Mouse (Mus musculus) heart, postnatal 0 days (tissue): ENCODE data around the gene Gm14597. TPM values are rescaled to one million over a fixed set of nuclear protein-coding genes. Genes with fewer than 3 reads are reported as not detected.

Experiments used
- ATAC-seq: fragments of 200-750 bp; cut with Nextera tagmentation; 2 replicates; pipeline ENCODE4 v1.8.0; 2017; ENCODE audit warnings: low read depth, moderate number of reproducible peaks, moderate library complexity; ENCODE audit not compliant: insufficient read depth
- DNase-seq: peaks from one replicate; pipeline ENCODE4 v3.0.0-alpha.2; 2016; ENCODE audit warnings: low spot score
- H3K27ac ChIP-seq: fragments of 300-500 bp; sonication (generic); 2 replicates; pipeline ENCODE4 v1.5.1; 2014; ENCODE audit warnings: low read depth, mild to moderate bottlenecking
- H3K27me3 ChIP-seq: fragments of 300-500 bp; sonication (generic); 2 replicates; pipeline ENCODE4 v1.6.1; 2014; ENCODE audit warnings: low read length, mixed read lengths; ENCODE audit not compliant: control insufficient read depth, insufficient read depth
- H3K36me3 ChIP-seq: fragments of 300-500 bp; sonication (generic); replicated peaks from 2 replicates; pipeline ENCODE4 v1.6.1; 2014; ENCODE audit warnings: low read length, mixed read lengths; ENCODE audit not compliant: control insufficient read depth, insufficient read depth
- H3K4me1 ChIP-seq: fragments of 300-500 bp; sonication (generic); 2 replicates; pipeline ENCODE4 v1.6.1; 2014; ENCODE audit warnings: antibody characterized with exemption; ENCODE audit not compliant: control insufficient read depth, insufficient read depth
- H3K4me2 ChIP-seq: fragments of 300-500 bp; sonication (generic); 2 replicates; pipeline ENCODE4 v1.6.1; 2014; ENCODE audit warnings: low read depth, mild to moderate bottlenecking, low read length, moderate library complexity
- H3K4me3 ChIP-seq: fragments of 300-500 bp; sonication (generic); 2 replicates; pipeline ENCODE4 v1.5.1; 2014; ENCODE audit warnings: low read depth, low read length
- H3K9ac ChIP-seq: fragments of 300-500 bp; sonication (generic); replicated peaks from 2 replicates; pipeline ENCODE4 v1.6.1; 2014; ENCODE audit warnings: low read depth, low read length, mixed read lengths
- H3K9me3 ChIP-seq: fragments of 300-500 bp; sonication (generic); replicated peaks from 2 replicates; pipeline ENCODE4 v1.6.1; 2016; ENCODE audit warnings: low read length; ENCODE audit not compliant: control insufficient read depth
- CTCF ChIP-seq: IDR thresholded peaks from 2 replicates; pipeline ENCODE4 v1.5.1; 2016; ENCODE audit warnings: antibody characterized with exemption, control low read depth, low read depth
- EP300 ChIP-seq: IDR thresholded peaks from 2 replicates; pipeline ENCODE4 v1.6.1; 2016; ENCODE audit warnings: antibody characterized with exemption, low read depth
- WGBS: fragments of 180-500 bp; shearing (Covaris S2); extraction: QIAGEN DNeasy Blood & Tissue Kit; methylation state at CpG from one replicate; pipeline ENCODE4 v1.1.7; 2014; 5-methylcytosine and 5-hydroxymethylcytosine counted together
- polyA plus RNA-seq: library from polyadenylated mRNA; unstranded; fragments of >200 nt; fragmentation: Nextera tagmentation; extraction: Ambion mirVana; gene quantifications from 2 replicates; pipeline ENCODE4 v1.2.1, GENCODE M21; 2015
- total RNA-seq: library from RNA; depleted of rRNA; stranded (reverse); fragments of >200 nt; gene quantifications from 2 replicates; pipeline ENCODE4 v1.2.3, GENCODE M21; 2014; ENCODE audit warnings: low replicate concordance; rRNA removed

Gene Gm14597
- total and polyA plus RNA-seq, 2 experiments from 2014 or later: not detected

DNA sequence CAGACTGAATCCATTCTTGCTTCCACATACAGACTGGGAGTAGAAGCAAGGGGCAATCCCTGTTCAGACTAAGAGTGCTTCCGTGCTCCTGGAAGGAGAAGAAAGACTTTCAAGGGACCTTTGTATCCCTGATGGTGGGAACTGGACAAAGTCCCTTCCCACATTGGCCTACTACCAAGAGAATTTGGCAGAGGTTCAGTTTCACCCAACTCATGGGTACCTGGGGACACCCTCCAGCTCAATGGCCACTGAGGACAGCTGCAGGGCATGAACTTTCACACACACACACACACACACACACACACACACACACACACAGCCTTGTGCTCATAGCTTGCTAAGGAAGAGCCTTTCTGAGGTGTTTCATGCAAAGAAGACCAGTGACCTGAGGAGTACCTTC is 29.5 kb downstream of the Gm14597 start:
- H3K36me3 ChIP-seq: no peaks in the 10 kb centered on the region
- H3K4me2 ChIP-seq: no peak overlapping the region
- TF ChIP-seq CTCF: no peak
- no peak for TF ChIP-seq EP300
- no peak overlapping the region for H3K4me3 ChIP-seq
- H3K9ac ChIP-seq: no peak overlapping the region
- 77% methylated on average over 1 of the region's 1 CpGs for WGBS
- no peak overlapping the region for H3K27ac ChIP-seq
- no peaks in the 10 kb centered on the region for H3K27me3 ChIP-seq
- no peak for DNase-seq
- H3K9me3 ChIP-seq: no peaks in the 10 kb centered on the region
- no peak for ATAC-seq
- no peaks in the 10 kb centered on the region for H3K4me1 ChIP-seq

Other genes with a start within 250 kb of the Gm14597 start
- gene Mospd1, start 238.5 kb downstream of the Gm14597 start, total RNA-seq: 48.8 and 55.7 TPM in 2 replicates
- gene Mospd1, start 238.5 kb downstream of the Gm14597 start, polyA plus RNA-seq: 72.5 and 84.6 TPM in 2 replicates
- not detected in 2 replicates for gene Etd, start 174.1 kb downstream of the Gm14597 start, total RNA-seq
- gene Etd, start 174.1 kb downstream of the Gm14597 start, polyA plus RNA-seq: not detected in 2 replicates
- 17.5 and 44.5 TPM in 2 replicates for gene Rtl8c, start 947 bp downstream of the Gm14597 start, total RNA-seq
- gene Rtl8c, start 947 bp downstream of the Gm14597 start, polyA plus RNA-seq: 30.9 and 33.7 TPM in 2 replicates
- gene Rtl8a, start 34.7 kb upstream of the Gm14597 start, total RNA-seq: 121 and 177 TPM in 2 replicates
- 121 and 122 TPM in 2 replicates for gene Rtl8a, start 34.7 kb upstream of the Gm14597 start, polyA plus RNA-seq
- gene Rtl8b, start 61.4 kb upstream of the Gm14597 start, total RNA-seq: 191 and 261 TPM in 2 replicates
- 97.1 and 102 TPM in 2 replicates for gene Rtl8b, start 61.4 kb upstream of the Gm14597 start, polyA plus RNA-seq
- not detected in 2 replicates for gene 4930502E18Rik, start 115.8 kb upstream of the Gm14597 start, total RNA-seq
- gene 4930502E18Rik, start 115.8 kb upstream of the Gm14597 start, polyA plus RNA-seq: 0.11 and 0.34 TPM in 2 replicates
- gene 1700013H16Rik, start 148.9 kb upstream of the Gm14597 start, total RNA-seq: not detected in 2 replicates
- not detected in 2 replicates for gene 1700013H16Rik, start 148.9 kb upstream of the Gm14597 start, polyA plus RNA-seq
- not detected in 2 replicates for gene Zfp36l3, start 167.4 kb upstream of the Gm14597 start, total RNA-seq
- not detected in 2 replicates for gene Zfp36l3, start 167.4 kb upstream of the Gm14597 start, polyA plus RNA-seq
- gene Xlr, start 188.7 kb upstream of the Gm14597 start, total RNA-seq: 0.08 TPM in 1 of 2 replicates, not detected in the other
- 4.3 and 5.1 TPM in 2 replicates for gene Xlr, start 188.7 kb upstream of the Gm14597 start, polyA plus RNA-seq